Mouse (Mus musculus) lung, adult 2 months (tissue): ENCODE results near the gene Mcts2.

Experiments
- CTCF ChIP-seq: fragments of 200-500 bp; IDR thresholded peaks from 2 replicates; pipeline ENCODE4 v1.5.1; 2011; ENCODE audit warnings: mild to moderate bottlenecking, low read length, control low read depth; ENCODE audit not compliant: insufficient read depth
- POLR2A ChIP-seq: fragments of 200-500 bp; IDR thresholded peaks from 2 replicates; pipeline ENCODE4 v1.6.1; 2011; ENCODE audit warnings: low read depth, mild to moderate bottlenecking, control low read depth, low read length, borderline replicate concordance; ENCODE audit errors: extremely low read depth

- TF ChIP-seq CTCF: no peak
- no peak for TF ChIP-seq POLR2A
Observed at GRCm38 (mm10) chr2:152661163-152661562, 25.7 kb upstream of the Mcts2 start.
